Mouse (Mus musculus) thymus, postnatal 4 days (tissue): Measurements from ENCODE around the gene Rps29.
A peak's percentile ranks its signal among the peaks of the same experiment; 100 is the strongest.

Experiments
- DNase-seq: peaks from one replicate; pipeline ENCODE4 v3.0.0; 2021

The Rps29 gene

DNA sequence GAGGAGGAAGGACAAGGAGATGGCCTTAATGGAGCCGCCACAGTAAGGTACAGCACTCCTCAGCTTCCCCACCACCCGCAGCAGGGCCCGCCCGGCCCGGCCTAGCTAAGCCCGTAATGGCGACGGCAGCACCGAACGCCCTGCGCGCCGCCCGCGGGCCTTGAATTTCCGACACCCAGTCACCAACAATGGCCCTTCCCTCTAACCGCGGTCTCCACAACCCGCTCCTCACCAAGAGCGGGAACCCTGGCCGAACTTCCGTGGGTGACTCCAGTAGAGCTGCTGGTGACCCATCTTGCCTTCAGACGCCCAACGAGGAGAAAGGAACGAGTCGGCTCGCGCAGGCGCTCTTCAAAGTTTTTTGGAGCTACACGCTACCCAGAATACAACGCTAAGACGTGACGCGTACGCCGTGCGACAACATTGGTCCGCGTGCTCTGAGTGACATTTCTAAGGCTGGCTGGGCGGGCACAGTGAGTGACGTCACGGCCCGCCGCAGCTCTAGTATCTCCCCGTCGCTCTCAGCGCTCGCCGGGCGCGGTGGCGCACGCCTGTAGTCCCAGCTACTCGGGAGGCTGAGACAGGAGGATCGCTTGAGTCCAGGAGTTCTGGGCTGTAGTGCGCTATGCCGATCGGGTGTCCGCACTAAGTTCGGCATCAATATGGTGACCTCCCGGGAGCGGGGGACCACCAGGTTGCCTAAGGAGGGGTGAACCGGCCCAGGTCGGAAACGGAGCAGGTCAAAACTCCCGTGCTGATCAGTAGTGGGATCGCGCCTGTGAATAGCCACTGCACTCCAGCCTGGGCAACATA lies at the start of gene Rps29:
Rps29 (minus strand) TSS at position 422 of the 813 bp plus-strand sequence.
- DNase-seq: peak; percentile 96

DNA sequence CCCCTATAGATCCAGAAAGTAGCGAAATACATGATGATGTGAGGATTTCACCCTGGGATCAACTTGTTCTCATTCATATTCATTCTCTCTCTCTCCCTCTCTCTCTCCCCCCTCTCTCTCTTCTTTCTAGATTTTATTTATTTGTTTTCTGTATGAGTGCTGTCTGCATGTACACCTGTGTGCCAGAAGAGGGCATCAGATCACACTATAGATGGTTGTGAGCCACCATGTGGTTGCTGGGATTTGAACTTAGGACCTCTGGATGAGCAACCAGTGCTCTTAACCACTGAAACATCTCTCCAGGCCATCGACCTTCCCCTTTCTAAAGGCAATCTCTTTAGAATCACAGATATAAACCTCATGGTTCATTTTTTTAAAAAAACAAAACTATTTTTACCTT lies 49.5 kb upstream of the Rps29 start:
- no peak for DNase-seq

DNA sequence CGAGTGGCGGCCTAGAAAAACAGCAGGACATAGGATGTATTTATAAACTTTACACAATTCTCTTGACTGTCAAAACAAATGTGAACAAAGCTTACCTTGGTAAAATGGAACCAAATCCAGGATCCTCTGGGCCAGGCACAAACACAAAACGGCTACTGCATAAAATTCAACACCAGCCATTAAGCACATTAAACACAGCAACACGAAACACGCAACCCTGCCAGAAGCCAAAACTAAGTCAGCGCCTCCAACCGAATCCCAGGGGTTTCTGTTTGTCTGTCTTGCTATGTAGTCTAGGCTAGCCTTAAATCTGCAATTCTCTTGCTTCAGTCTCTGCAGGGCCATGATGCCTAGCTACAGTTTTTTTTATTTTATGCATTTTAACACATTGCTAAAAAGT lies 48.9 kb upstream of the Rps29 start:
- DNase-seq: no peak

GRCm38 (mm10) chr12:69207396-69207795 lies 48.4 kb upstream of the Rps29 start:
- no peak for DNase-seq

GRCm38 (mm10) chr12:69204052-69204833 lies 45.3 kb upstream of the Rps29 start, which contains the start of gene Gm49384:
Gene Gm49384 (minus strand): TSS chr12:69204267.
- no peak for DNase-seq

DNA sequence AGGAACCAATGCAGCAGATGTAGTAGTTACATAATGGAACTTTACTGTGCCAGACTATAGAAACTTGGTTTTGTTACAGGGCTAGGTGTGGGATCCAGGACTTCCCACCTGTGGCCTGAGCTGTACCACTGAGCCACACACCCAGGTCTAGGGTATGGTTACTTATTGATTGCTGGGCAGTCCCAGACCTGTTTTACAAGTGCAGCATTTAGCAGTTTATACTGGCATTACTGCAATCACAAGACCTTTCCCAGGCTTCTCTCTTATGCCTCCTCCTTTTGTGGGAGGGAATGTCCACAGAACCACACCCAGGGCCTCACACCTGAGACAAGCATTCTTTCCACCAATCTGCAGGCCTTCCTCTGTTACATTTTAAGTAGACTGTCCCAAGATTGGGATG lies 40.0 kb upstream of the Rps29 start:
- DNase-seq: no peak

- DNase-seq: peak; percentile 69
These were observed 39.2 kb upstream of the Rps29 start, which contains the start of gene Dnaaf2 for GRCm38 (mm10) chr12:69198164-69198535. Gene Dnaaf2 (minus strand): TSS chr12:69198429.

DNA sequence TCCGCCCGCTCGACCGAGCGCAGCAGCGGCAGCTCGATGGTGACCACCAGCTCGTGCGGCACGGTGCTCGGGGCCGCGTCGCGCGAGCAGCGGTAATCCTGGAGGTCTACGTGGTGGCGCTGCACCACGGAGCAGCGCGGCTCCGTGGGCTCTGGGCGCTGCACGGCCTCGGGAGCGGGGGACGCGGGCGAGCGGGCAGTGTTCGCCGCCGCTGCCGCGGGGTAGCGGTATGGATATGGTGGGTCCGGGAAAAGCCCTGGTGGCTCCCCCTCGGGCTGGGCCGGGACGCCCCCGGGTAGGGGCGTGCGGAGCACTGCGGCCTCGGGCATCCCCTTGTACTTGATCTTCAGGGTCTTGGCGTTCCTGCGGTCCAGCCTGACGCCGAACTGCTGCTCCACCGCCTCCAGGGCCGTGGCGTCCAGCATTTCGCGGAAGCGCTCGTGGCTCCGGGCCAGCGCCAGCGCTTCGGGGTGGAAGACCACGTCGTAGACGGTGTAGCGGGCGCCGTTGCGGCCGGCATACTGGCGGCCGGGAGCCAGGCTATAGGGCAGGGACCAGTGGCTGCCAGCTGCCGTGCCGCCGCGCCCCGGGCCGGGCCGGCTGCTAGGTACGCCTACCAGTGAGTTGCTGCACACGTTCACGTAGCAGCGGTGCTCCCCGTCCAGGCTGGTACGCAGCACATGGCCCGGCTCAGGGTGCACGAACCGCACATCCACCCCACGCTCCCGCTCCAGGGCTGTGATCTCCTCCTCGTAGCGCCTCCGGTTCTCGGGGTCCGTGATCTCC lies 38.6 kb upstream of the Rps29 start:
- DNase-seq: peak; percentile 66

- peak; percentile 74 for DNase-seq
These were observed 37.7 kb upstream of the Rps29 start, which contains the start of gene Gm49383 for GRCm38 (mm10) chr12:69196444-69197377. Gene Gm49383 (minus strand): TSS chr12:69197104.

GRCm38 (mm10) chr12:69192637-69193036 lies 33.7 kb upstream of the Rps29 start:
- no peak for DNase-seq

DNA sequence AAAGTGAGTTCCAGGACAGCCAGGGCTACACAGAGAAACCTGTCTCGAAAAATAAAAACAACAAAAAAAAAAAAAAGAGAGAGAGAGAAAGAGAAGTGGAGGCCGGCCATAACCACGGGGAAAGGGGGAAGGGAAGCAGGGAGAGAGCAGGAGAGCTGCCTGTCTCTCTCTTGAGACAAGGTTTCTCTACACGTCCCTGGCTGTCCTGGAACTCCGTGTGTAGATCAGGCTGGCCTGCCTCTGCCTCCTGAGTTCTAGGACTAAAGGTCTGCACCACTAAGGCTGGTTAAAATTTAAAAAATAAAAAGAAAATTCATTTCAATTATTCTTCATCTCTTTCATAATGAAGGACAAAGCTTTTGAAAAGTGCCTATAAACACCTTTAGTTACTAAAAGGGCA lies 32.4 kb upstream of the Rps29 start:
- DNase-seq: no peak

- DNase-seq: peak; percentile 48
These were observed 31.5 kb upstream of the Rps29 start for GRCm38 (mm10) chr12:69190522-69190921.

- DNase-seq: no peak
These were observed 31.1 kb upstream of the Rps29 start for GRCm38 (mm10) chr12:69190074-69190473.

DNA sequence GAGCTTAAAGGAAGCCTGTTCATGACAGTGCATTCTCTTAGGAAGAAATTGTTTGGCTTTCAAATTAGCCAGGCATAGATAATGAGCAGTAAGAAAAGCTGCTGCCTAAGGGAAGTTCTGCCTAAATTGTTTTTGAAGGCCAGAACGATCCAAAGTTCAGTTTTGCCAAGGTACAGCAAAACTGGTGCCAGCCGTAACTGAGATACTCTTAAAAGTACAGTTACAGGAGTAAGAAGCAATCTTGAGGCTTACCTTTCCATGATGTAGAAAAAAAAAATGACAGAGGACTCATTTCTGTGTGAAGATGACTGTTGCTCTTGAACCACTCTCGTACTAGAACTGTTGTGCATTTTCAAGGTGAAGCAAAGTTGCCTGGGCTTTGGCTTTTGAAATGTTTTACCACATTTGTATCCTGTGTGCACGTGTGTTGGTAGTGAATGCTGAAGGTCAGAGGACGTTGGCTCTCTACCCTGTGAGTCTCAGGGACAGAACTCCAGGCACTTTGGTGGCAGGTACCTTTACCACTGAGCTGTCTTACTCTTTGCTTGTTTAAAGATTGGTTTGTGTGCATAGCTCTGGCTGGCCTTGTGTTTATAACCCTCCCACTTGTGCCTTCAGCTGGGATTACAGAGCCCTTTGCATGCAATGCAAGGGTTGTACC lies 28.0 kb upstream of the Rps29 start:
- no peak for DNase-seq

GRCm38 (mm10) chr12:69185371-69185770 lies 26.4 kb upstream of the Rps29 start:
- no peak for DNase-seq

GRCm38 (mm10) chr12:69184342-69185295 lies 25.6 kb upstream of the Rps29 start:
- no peak for DNase-seq

GRCm38 (mm10) chr12:69183583-69184308 lies 24.8 kb upstream of the Rps29 start, which contains the start of the genes Rpl36al and Mgat2:
Gene Rpl36al (minus strand): TSS chr12:69184083.
Gene Mgat2 (plus strand): TSS chr12:69184157.
- DNase-seq: peak; percentile 99

DNA sequence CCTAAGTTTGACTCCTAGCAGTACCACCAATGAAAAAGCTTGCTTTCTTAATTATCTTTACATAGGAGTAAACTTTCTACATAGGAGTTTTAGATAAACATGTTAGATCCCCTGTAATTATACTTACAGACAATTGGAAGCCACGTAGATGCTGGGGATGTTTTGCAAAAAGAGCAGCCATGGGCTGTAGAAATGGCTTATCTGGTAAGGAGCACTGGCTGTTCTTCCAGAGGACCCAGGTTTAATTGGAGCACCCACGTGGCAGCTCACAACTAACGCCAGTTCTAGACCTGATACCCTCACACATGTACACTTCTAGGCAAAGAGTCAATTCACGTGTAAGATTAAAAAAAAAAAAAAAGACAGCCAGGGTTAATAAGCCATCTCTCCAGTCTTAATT lies 22.8 kb upstream of the Rps29 start:
- no peak for DNase-seq

DNA sequence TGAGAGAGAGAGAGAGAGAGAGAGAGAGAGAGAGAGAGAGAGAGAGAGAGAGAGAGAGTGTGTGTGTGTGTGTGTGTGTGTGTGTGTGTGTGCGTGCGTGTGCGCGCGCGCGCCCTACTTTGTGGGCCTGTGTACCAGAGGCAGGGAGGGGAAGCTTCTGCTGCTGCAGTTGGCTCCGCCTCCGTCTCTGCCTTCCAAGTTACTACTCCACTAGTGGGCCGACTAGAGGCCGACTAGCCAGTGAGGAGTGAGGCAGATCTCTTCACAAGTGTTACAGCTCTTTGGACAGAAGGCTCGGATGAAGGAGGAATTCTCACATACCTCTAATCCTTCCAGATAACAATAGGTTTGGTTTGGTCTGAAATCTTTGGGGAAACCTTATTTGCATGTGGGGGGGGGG lies 20.4 kb upstream of the Rps29 start:
- no peak for DNase-seq
